Mouse (Mus musculus) mouse embryonic stem cell (cell line): ENCODE measurements around the gene Olfr1305.

Experiments used
- in situ Hi-C, 2 experiments: fragments of 300-500 bp; cut with MboI; formaldehyde crosslinking; loops; 1 replicate in 1 of 2; 3 replicates in 1 of 2; pipeline ENCODE4 v1.14.3; 2019 to 2020; ENCODE audit warnings: low sequenced_read_pairs in 2 of 2, low pct_unique_long_range_greater_than_20kb in 1 of 2, mixed read lengths in 1 of 2; ENCODE audit not compliant: unreplicated experiment in 1 of 2

Gene Olfr1305

DNA sequence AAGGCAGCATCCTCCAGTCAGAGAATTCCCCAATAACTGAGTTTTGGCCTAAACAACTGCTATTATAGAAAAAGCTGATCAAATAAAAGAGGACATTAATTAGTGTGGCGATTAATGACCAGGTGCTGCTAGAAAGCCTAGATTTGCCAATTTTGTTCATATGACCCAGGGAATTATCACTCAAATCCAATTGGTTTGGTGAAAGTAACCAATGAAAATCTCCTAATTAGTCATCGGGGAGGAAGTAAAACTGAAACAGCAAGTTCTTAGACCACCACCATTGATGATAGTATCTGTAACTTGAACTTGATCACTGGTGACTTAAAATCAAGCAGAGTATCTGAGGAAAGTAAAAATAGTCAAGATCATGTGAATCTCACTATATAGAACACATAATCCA lies at the start of gene Olfr1305:
TSS of gene Olfr1305 (minus strand) at position 101 of the 400 bp plus-strand sequence.
- in situ Hi-C loops, result no loop called here

DNA sequence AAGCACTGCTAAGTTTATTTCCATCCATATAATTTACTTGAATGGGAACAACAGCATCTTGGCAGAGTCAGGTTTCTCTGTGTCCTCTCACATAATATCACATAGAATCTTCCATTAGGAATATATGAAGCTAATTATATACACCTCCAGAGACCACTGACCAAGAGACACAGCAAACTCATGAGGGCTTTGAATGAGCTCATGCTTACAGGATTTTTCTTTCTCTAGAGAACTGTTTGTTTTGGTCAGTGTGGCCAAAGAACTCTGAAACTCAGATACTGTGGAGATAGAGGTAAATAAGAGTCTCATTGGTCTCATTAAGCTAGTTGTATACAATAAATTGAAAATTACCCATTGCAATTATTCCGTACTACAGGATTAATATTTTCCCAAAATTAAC lies 39.2 kb upstream of the Olfr1305 start, which contains the start of gene Olfr1306:
TSS of gene Olfr1306 (minus strand) at position 101 of the 400 bp plus-strand sequence.
- in situ Hi-C loops, result no loop called here

DNA sequence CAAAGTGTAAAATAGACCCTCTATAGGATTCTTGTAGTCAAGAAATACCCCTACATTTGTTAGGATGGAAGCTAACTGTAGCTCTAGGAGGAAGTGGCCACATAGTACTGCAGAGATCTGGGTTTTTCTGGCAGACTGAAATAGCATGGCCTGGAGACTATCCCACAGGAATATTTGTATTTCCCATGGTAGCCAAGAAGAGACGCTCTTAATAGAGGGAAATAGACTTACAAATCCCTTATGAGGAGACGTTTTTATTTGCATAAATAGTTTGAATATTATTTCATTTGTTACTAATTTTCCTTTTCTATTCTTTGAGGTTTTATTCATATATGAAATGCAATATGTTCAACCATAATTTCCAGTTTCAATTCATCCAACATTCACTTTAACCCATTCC lies 56.7 kb downstream of the Olfr1305 start, which contains the start of gene Olfr1303:
TSS of gene Olfr1303 (minus strand) at position 101 of the 400 bp plus-strand sequence.
- in situ Hi-C loops, result no loop called here
